Mouse (Mus musculus) midbrain, embryonic 11.5 days (tissue): ENCODE results near the gene Dio2. TPM values are rescaled to one million over a fixed set of nuclear protein-coding genes. Genes with fewer than 3 reads are reported as not detected.

Experiments
- ATAC-seq: fragments of 200-750 bp; cut with Nextera tagmentation; 2 replicates; pipeline ENCODE4 v1.8.0; 2017; ENCODE audit warnings: moderate TSS enrichment, moderate library complexity; ENCODE audit not compliant: low FRiP score
- DNase-seq: peaks from one replicate; pipeline ENCODE4 v3.0.0; 2015; ENCODE audit warnings: low spot score; ENCODE audit errors: missing footprints
- H3K27ac ChIP-seq: fragments of 300-500 bp; sonication (generic); 2 replicates; pipeline ENCODE4 v1.5.1; 2014; ENCODE audit warnings: low read depth, low read length
- H3K27me3 ChIP-seq: fragments of 300-500 bp; sonication (generic); 2 replicates; pipeline ENCODE4 v1.6.1; 2014; ENCODE audit warnings: mild to moderate bottlenecking, low read length, moderate library complexity, mixed read lengths; ENCODE audit not compliant: control insufficient read depth, insufficient read depth
- H3K36me3 ChIP-seq: fragments of 300-500 bp; sonication (generic); 2 replicates; pipeline ENCODE4 v1.6.1; 2014; ENCODE audit warnings: mild to moderate bottlenecking, low read length, moderate library complexity, mixed read lengths; ENCODE audit not compliant: control insufficient read depth, insufficient read depth
- H3K4me1 ChIP-seq: fragments of 300-500 bp; sonication (generic); 2 replicates; pipeline ENCODE4 v1.6.1; 2014; ENCODE audit warnings: low read length; ENCODE audit not compliant: control insufficient read depth, insufficient read depth
- H3K4me2 ChIP-seq: fragments of 300-500 bp; sonication (generic); 2 replicates; pipeline ENCODE4 v1.6.1; 2014; ENCODE audit warnings: mild to moderate bottlenecking, moderate library complexity
- H3K4me3 ChIP-seq: fragments of 300-500 bp; sonication (generic); 2 replicates; pipeline ENCODE4 v1.5.1; 2014; ENCODE audit warnings: low read depth, low read length
- H3K9ac ChIP-seq: fragments of 300-500 bp; sonication (generic); 2 replicates; pipeline ENCODE4 v1.6.1; 2014; ENCODE audit warnings: low read length
- H3K9me3 ChIP-seq: fragments of 300-500 bp; sonication (generic); 2 replicates; pipeline ENCODE4 v1.6.1; 2016; ENCODE audit warnings: low read length; ENCODE audit not compliant: control insufficient read depth
- WGBS: fragments of 180-500 bp; shearing (Covaris S2); extraction: QIAGEN DNeasy Blood & Tissue Kit; methylation state at CpG from one replicate; pipeline ENCODE4 v1.1.7; 2014; 5-methylcytosine and 5-hydroxymethylcytosine counted together
- polyA plus RNA-seq: library from polyadenylated mRNA; unstranded; fragments of >200 nt; fragmentation: Nextera tagmentation; extraction: Ambion mirVana; gene quantifications from 2 replicates; pipeline ENCODE4 v1.2.1, GENCODE M21; 2014

Dio2 gene
- polyA plus RNA-seq, 1 experiment from 2014 or later = 1.1 TPM

DNA sequence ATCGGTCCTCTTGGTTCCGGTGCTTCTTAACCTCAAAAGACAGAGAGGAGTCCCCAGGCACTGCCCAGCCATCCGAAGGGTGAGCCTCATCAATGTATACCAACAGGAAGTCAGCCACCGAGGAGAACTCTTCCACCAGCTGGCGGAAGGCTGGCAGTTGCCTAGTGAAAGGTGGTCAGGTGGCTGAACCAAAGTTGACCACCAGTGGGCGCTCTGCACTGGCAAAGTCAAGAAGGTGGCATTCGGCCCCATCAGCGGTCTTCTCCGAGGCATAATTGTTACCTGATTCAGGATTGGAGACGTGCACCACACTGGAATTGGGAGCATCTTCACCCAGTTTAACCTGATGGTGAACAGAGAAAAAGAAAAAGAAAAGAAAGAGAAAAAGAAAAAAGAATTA, 8.6 kb downstream of the Dio2 start:
- H3K4me2 ChIP-seq = no peak overlapping the region
- no peaks in the 10 kb centered on the region for H3K4me1 ChIP-seq
- H3K9me3 ChIP-seq = no peaks in the 10 kb centered on the region
- 60% methylated on average over 10 of the region's 10 CpGs for WGBS
- H3K9ac ChIP-seq = no peak overlapping the region
- H3K36me3 ChIP-seq = no peaks in the 10 kb centered on the region
- no peak overlapping the region for H3K27ac ChIP-seq
- no peak overlapping the region for H3K4me3 ChIP-seq
- DNase-seq (peak; percentile 87), ATAC-seq (no peak; the same call in 1 of the 2 replicates)
- no peaks in the 10 kb centered on the region for H3K27me3 ChIP-seq

DNA sequence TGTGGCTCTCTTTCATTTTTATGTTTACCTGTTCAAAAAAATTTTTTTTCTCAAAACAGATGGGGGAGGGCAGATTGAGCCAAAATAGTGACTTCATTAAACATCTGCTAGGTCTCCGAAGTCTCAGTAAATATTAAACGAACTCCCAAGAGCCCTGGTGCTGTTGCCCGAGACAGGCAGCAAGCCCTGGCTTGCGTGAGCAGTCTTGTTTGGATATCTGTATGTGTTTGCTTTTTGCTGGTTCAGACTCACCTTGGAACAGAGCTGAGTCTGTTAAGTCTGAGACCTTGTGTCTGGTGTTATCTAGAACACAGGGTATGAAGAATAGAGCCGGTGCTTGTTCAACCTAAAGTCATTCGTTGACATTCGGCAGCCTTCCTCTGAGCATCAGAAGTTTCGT, 13.1 kb downstream of the Dio2 start:
- no peaks in the 10 kb centered on the region for H3K27me3 ChIP-seq
- 81% methylated on average over 8 of the region's 8 CpGs for WGBS
- no peak for ATAC-seq
- H3K9me3 ChIP-seq = no peaks in the 10 kb centered on the region
- no peak overlapping the region for H3K4me2 ChIP-seq
- DNase-seq = no peak
- H3K27ac ChIP-seq = no peak overlapping the region
- H3K4me3 ChIP-seq = no peak overlapping the region
- H3K9ac ChIP-seq = no peak overlapping the region
- H3K4me1 ChIP-seq = no peaks in the 10 kb centered on the region
- no peaks in the 10 kb centered on the region for H3K36me3 ChIP-seq

DNA sequence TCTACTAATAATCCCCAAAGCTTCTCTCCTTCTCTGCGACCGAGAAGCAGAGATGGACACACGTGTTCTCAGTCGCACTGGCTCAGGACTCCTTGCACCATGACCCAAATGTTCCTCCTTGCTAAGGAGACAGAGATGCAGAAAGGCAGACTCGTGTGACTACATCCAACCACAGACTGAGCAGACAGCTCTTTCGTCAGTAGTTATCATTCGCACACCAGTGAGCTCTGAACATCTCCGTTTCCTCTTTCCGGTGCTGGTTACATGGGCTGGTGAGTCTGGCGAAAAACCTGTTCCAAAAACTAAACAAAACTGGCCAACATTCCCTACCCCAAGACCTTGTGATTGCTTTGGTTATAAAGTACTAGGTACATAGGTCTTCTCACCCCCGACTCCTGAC, 13.6 kb downstream of the Dio2 start:
- no peak for DNase-seq
- WGBS = 90% methylated on average over 11 of the region's 11 CpGs
- ATAC-seq = no peak
- no peaks in the 10 kb centered on the region for H3K4me1 ChIP-seq
- no peak overlapping the region for H3K27ac ChIP-seq
- H3K27me3 ChIP-seq = no peaks in the 10 kb centered on the region
- no peak overlapping the region for H3K4me3 ChIP-seq
- H3K9me3 ChIP-seq = no peaks in the 10 kb centered on the region
- no peak overlapping the region for H3K4me2 ChIP-seq
- H3K9ac ChIP-seq = no peak overlapping the region
- no peaks in the 10 kb centered on the region for H3K36me3 ChIP-seq

DNA sequence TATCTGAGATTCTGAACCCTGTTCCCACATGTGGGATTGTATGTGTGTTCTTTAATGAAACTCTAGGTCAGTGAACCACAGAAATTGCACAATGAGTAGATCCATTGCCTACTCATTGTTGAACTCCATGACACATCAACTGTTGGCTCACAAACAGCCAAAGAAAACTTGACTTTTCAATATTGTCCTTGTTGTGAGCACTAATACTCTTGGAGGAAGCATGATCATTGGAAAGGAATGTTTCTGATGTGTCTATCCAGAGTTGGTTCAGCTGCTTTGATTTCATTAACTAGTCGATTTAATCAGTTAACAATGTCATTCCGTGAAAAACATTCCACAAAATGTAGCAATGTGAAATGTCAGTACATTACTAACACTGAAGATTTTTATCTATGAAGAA, 44.1 kb downstream of the Dio2 start:
- DNase-seq (no peak), ATAC-seq (no peak)
- H3K4me3 ChIP-seq = no peak overlapping the region
- H3K9me3 ChIP-seq = no peaks in the 10 kb centered on the region
- H3K27ac ChIP-seq = no peak overlapping the region
- no peaks in the 10 kb centered on the region for H3K27me3 ChIP-seq
- H3K4me1 ChIP-seq = no peaks in the 10 kb centered on the region
- no peak overlapping the region for H3K4me2 ChIP-seq
- H3K9ac ChIP-seq = no peak overlapping the region
- H3K36me3 ChIP-seq = no peaks in the 10 kb centered on the region
- WGBS = 93% methylated on average over 2 of the region's 2 CpGs
